Mouse (Mus musculus) layer of hippocampus, adult 2 months (tissue): Measurements from ENCODE around the gene Ccndbp1. TPM values are rescaled to one million over a fixed set of nuclear protein-coding genes. Genes with fewer than 3 reads are reported as not detected.
"Not testable (repeated sequence)": the region's sequence is repeated elsewhere in the genome, so short reads cannot be mapped to it uniquely, and the experiment has no call there.

Experiments
- DNase-seq, 2 experiments: peaks; one replicate each; pipeline ENCODE4 v3.0.0; 2022; ENCODE audit warnings: low spot score in 2 of 2
- H3K27ac ChIP-seq: fragments of 200-600 bp; 2 replicates; pipeline ENCODE4 v1.8.1; 2022
- H3K4me3 ChIP-seq: fragments of 200-600 bp; 2 replicates; pipeline ENCODE4 v1.8.1; 2022; ENCODE audit warnings: mild to moderate bottlenecking
- CTCF ChIP-seq: fragments of 200-600 bp; conservative IDR thresholded peaks from 2 replicates; pipeline ENCODE4 v1.8.1; 2022; ENCODE audit warnings: antibody characterized with exemption, mild to moderate bottlenecking, moderate library complexity
- total RNA-seq, 2 experiments: library from RNA; stranded (reverse); gene quantifications; 2 replicates each; pipeline ENCODE4 v1.2.3; 2021

Gene Ccndbp1
- total RNA-seq, 2 experiments from 2014 or later, result 57.8 to 58.8 TPM

DNA sequence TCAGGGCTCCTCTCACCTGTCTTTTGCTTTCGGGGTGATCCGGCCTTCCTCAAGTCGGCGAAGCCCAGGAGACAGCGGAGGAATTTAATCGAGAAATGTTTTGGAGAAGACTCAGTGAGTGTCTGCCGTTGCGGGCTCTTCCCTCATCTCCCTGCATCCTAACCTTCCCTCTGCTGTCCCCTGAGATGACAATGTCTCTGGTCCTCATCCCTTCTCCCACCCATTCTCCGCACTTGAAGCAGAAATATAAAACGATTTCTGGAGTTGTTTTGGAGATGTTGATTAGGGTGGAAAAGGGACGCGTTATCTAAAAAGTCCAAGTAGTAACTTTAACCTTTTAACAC is 433 bp downstream of the Ccndbp1 start:
- H3K4me3 ChIP-seq, result peak overlapping the region; percentile 79
- DNase-seq, result no peak
- peak overlapping the region; percentile 85 for H3K27ac ChIP-seq
- no peak for TF ChIP-seq CTCF

DNA sequence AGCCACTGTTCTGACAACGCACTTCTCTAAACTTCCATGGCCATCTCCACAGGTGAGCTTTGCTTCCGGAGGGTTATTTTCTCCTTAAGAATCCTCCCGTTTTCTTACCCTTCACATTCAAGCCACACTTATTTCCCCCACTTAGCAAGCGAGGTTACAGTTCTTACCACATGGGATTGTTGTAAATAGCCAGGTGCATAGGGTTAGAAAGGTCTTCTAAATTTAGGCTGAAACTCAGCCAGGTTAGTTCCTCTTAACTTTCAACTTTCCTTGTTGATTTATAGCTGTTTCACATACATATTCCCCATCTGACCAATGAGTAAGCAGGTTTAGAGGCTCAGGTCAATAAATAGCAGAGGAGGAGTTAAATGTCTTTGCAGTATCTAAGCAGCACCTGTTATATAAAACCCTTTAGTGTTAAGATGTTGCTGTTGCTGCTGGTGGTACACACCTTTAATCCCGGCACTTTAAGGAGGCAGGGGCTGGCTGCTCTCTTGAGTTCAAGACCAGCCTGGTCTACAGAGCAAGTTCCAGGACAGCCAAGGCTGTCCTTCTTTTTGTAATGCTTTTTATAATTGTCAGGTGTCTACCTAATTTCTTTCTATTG is 971 bp downstream of the Ccndbp1 start:
- peak overlapping the region; percentile 79 for H3K4me3 ChIP-seq
- TF ChIP-seq CTCF, result no peak
- no peak for DNase-seq
- H3K27ac ChIP-seq, result 0 out of 2 replicates have a peak overlapping the region, but pooled peaks have one; percentile 85

DNA sequence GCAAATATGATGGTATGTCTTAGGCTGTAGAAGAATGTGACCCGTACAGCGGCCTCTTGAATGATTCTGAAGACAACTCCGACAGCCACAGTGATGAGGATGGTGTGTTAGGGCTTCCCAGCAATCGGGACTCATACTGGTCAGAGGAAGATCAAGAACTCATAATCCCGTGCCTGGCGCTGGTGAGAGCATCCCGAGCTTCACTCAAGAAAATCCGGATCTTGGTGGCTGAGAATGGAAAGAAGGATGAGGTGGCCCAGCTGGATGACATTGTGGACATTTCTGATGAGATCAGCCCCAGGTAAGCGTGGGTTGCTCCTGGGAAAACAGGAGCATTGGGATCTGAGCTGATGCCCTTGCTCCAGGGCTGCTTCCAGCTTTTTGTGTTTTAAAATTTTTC is 4.5 kb downstream of the Ccndbp1 start:
- no peak overlapping the region for H3K27ac ChIP-seq
- no peak overlapping the region for H3K4me3 ChIP-seq
- no peak for DNase-seq
- TF ChIP-seq CTCF, result no peak

DNA sequence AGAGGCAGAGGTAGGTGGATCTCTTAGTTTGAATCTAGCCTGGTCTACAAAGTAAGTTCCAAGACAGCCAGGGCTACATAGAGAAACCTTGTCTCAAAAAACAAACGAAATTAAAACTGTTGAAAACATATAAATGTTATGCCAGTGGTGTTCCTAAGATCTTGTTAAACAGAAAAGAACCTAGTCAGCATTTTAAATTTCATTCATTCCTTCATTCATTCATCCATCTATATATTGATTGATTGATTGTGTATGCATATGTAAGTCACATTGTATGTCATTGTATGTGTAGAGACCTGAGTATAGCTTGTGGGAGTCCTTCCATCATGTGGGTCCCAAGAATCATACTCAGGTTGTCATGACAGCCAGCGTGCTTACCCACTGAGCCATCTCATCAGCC is 7.3 kb downstream of the Ccndbp1 start:
- H3K27ac ChIP-seq, result no peak overlapping the region
- no peak overlapping the region for H3K4me3 ChIP-seq
- no peak for DNase-seq
- no peak for TF ChIP-seq CTCF

DNA sequence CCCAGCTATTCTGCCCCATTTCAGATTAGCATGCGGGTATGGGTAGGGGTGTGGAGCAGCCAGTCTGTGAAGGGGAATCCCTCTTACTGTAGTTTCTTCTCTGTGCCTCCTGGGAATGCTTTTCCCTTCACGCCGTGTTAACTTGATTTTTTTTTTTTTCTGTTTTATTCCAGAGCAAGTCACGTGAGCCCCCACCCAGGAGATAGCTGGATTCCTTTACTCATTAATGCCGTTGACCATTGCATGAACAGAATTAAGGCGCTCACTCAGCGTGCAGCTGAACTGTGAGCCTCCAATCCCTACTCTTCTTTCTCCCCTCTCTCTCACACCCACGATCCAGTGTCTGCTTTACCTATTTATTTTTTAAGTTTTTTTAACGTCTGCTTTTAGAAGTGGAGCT is 8.0 kb downstream of the Ccndbp1 start:
- no peak overlapping the region for H3K4me3 ChIP-seq

DNA sequence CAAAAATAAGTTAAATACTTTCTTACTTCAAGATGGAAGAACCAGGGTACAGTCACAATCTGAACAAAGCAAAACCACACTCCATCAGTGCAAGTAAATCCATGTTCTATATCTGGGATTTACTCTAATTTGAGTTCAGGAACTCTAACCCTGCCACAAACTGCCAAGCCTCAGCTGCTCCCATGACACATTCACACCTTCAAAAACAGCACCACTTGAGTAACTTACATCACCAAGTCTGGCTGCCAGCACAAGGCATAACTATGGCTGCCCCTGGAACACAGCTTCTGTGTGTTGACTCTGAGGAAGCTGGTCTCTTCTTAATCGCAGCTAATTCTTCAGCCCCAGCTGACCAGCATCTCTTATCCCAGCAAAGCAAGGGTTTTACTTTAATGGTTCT is 8.9 kb downstream of the Ccndbp1 start:
- no peak for TF ChIP-seq CTCF
- no peak overlapping the region for H3K4me3 ChIP-seq
- DNase-seq, result no peak
- H3K27ac ChIP-seq, result no peak overlapping the region

More for the DNA sequence above, 8.0 kb downstream of the Ccndbp1 start:
- no peak for TF ChIP-seq CTCF
- H3K27ac ChIP-seq, result no peak overlapping the region
- no peak for DNase-seq

DNA sequence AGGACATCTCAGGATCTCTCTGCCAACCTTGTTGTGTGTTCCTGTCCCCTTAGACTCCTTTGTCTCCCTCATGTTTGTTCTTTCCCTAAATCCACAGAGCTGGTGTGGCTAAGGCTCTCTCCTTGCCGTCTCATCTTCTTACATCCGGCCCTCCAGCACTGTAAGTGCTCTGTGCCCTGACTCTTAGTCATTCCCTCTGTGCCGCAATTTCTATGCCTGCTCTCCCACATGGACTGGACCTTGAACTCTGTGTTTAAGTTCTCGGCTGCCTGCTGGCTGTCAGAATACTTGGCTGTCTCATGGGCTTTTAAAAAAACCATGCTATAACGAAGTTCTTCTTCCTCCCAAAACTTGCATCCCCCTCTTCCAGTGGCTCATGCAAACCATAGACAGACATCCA is 14.7 kb downstream of the Ccndbp1 start:
- no peak for DNase-seq
- Histone ChIP-seq H3K27ac (no peak overlapping the region), H3K4me3 (no peak overlapping the region)
- TF ChIP-seq CTCF, result no peak

DNA sequence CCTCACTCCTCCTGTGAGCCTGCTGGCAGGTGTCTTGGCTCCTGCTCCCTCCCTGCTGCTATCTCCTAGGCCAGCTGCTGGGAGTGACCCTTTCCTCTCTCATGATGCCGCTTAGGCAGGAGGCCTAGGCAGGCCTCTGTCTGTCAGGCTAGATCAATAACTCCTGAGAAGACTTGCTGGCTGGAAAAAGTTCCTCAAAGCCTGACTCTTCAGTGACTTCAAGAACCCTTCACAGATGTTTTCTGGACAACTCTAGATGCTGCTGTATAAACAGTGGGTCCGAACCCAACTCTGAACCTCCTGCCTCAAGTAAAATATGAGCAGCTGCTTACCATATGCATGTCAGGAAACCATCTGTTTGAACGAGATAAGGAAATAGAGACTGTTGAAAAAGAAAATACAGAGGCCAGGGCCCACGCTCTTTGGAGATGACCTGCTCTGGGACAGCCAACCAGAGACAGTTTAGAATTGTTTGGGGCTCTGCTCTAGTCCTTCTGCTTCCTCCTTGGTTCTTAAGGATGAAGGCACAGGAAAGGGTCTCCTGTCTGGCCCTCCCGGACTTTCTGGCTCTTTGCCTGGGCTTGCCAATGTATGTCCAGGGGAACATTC is 28.6 kb downstream of the Ccndbp1 start, which contains the start of gene Epb42:
Epb42 (minus strand) TSS at position 340 of the 609 bp plus-strand sequence.
- TF ChIP-seq CTCF, result no peak
- no peak within 1 kb of the TSS for H3K27ac ChIP-seq
- no peak within 1 kb of the TSS for H3K4me3 ChIP-seq
- no peak for DNase-seq

DNA sequence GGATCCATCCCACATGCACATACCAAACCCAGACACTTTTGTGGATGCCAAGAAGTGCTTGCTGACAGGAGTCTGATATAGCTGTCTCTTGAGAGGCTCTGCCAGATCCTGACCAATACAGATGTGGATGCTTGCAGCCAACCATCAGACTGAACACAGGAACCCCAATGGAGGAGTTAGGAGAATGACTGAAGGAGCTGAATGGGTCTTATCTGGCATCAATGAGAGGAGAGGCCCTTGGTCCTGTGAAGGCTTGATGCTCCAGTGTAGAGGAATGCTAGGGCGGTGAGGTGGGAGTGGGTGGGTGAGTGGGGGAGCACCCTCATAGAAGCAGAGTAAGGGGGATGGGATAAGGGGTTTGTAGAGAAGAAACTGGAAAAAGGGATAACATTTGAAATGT is 30.6 kb downstream of the Ccndbp1 start:
- DNase-seq, H3K4me3 ChIP-seq, H3K27ac ChIP-seq: not testable (repeated sequence)

DNA sequence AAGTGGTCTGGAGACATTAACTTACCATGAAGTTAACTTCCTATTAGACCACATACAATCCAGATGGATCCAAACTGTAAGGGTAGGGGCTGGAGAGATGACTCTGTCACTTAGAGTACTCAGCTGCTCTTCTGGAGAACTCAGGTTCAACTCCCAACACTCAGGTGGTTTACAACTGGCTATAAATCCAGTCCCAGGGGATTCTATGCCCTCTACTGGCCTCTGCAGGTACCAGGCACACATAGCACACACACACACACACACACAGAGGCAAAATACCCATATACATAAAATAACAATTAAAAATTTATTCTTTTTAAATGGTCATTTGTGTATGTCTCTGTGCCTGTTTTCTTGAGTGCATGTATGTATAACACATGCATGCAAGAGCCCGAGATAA is 31.2 kb downstream of the Ccndbp1 start:
- TF ChIP-seq CTCF, result no peak
- no peak overlapping the region for H3K4me3 ChIP-seq
- no peak overlapping the region for H3K27ac ChIP-seq
- DNase-seq, result no peak

DNA sequence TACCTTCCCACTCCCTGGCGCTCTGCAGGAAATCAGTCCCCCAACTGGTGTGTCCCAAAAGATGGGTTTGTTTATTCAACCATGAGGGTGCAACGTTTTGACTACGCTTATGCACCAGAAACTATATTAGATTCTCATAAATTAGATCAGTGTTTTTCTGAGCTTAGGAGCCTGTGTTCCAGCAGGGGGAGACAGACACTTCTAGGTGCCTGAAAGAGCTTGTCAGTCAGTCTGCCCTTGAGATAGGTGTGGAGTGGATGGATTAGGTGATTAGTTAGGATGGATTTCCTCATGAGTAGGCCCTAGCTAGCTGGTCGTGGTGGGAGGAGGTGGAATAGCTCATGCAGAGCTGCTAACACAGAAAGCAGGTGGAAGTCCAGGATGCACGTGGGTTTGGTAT is 32.9 kb downstream of the Ccndbp1 start:
- peak; percentile 83 for TF ChIP-seq CTCF
- peak; percentile 18 to 38 for DNase-seq
- Histone ChIP-seq H3K27ac (no peak overlapping the region), H3K4me3 (no peak overlapping the region)

DNA sequence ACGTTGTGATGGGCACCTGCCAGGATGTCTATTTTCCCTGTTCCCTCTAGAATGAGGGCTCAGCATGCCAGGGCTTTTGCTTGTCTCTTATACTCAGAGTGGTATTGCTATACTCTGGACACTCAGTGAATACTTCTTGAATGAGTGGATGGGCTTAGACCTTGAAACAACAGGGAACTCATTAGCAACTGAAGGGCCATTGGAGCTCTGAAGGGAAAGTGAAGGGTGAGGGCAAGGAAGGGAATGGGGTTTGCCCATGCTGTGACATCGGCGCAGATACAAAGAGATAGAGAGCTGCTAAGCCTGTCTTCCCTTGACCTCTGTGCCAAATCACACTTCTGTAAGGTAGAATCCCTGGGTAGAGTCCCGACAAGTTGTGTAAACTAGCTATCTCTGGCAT is 37.5 kb downstream of the Ccndbp1 start:
- DNase-seq, result no peak
- Histone ChIP-seq H3K27ac (no peak overlapping the region), H3K4me3 (no peak overlapping the region)
- TF ChIP-seq CTCF, result no peak

DNA sequence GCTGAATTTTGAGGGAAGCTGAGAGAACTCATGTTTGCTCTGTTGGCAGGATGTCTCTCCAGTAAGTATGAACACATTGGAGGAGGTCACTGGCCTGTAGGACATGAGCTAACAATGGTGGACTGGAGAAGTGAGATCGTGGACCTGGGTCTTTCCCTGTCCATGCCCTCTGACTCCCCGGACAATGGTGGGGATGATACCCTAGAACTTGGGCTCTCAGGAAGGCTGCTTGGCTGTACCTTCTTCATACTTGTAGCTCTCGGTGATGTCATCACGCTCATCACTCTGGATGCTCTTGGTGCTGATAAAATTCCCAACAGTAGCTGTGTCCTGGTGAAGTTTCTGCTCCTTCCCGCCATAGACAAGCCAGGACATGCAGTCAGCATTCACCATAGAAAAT is 44.0 kb downstream of the Ccndbp1 start:
- Histone ChIP-seq H3K4me3 (no peak overlapping the region), H3K27ac (no peak overlapping the region)
- TF ChIP-seq CTCF, result no peak
- DNase-seq, result no peak

DNA sequence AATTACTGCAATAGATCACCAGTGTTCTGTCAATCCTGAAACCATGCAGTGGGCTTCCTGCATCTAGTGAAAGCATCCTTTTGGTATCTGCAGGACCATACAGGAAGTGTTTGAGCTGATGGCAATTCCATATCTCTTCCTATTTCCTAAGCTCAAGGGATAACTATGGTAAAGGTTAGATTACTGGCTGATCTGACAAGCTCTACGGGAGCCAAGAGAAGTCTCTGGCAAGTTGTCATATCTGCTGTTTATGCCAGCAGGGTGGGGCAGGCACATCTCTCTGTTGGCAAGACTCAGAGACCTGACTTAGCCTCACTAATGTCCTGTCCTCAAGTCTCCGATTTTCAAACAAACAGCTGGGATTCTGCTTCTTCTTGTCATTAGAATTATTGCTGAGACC is 45.9 kb downstream of the Ccndbp1 start:
- Histone ChIP-seq H3K27ac (no peak overlapping the region), H3K4me3 (no peak overlapping the region)
- DNase-seq, result no peak
- no peak for TF ChIP-seq CTCF

DNA sequence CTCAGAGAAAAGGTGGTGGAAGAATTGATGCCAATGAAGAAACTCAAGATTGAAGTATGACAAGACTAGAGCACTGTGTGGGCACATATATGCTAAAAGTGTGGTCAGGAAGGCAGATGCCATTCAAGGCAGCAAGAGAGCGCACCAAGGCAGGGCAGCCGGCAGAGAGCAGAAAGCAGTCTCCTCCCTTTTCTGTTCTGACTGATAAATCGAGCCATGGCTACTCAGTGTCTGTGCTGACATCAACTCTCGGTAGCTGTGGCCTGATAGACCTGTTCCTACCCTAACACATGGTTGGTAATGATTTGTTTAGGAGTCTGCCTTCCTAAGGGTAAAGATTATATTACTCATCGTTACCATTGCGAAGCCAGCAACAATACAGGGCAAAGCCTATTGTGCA is 47.7 kb downstream of the Ccndbp1 start:
- no peak overlapping the region for H3K27ac ChIP-seq
- no peak for DNase-seq
- H3K4me3 ChIP-seq, result no peak overlapping the region
- no peak for TF ChIP-seq CTCF
